Mouse (Mus musculus): ENCODE measurements around the gene Slit1.

DNA sequence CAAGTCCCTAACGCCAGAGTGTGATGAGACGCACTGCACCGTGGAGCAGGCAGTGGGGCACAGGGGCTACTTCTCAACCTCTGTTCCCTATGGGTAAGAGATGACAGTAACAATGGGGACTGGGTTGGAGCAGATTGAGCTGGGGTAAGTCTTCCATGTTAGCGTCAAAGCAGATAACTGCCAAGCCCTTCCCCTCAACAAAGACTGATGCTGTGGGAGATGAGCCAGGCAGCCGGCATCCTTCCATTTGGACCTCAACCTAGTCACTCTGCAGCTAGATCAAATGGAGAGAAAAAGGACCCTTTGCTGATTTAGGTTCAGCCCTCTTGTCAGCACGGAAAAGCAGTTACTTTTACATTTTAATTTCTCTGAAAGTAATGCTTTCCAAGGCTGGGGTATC lies 40.8 kb downstream of the Slit1 start:
- TF ChIP-seq POLR2A (IDR thresholded peaks at IDR 0.05; ENCODE audit: borderline replicate concordance, extremely low read depth, insufficient read depth, insufficient read length, poor library complexity, severe bottlenecking): no peak
- no peak for TF ChIP-seq CTCF (IDR thresholded peaks at IDR 0.05; ENCODE audit: borderline replicate concordance, extremely low read depth, insufficient read depth, insufficient read length)
